Mouse (Mus musculus): ENCODE measurements around the gene Serpini1. TPM values are rescaled to one million over a fixed set of nuclear protein-coding genes. Genes with fewer than 3 reads are reported as not detected.

The Serpini1 gene
- polyA plus RNA-seq, 1 experiment from 2014 or later = 133 TPM

Other genes starting within 250 kb of the Serpini1 start
- not detected in 2 replicates for gene Wdr49, start 75.4 kb upstream of the Serpini1 start, polyA plus RNA-seq (2015; fragmentation: Nextera tagmentation; extraction: Ambion mirVana)
- 85.9 and 88.9 TPM in 2 replicates for gene Pdcd10, start 691 bp upstream of the Serpini1 start, polyA plus RNA-seq (2015; fragmentation: Nextera tagmentation; extraction: Ambion mirVana)
- gene Gm29133, start 190.7 kb downstream of the Serpini1 start, polyA plus RNA-seq (2015; fragmentation: Nextera tagmentation; extraction: Ambion mirVana) = not detected in 2 replicates

All from neural tube, embryonic 13.5 days (tissue).